Mouse (Mus musculus): Measurements from ENCODE around the gene Ddx23. TPM values are rescaled to one million over a fixed set of nuclear protein-coding genes. Genes with fewer than 3 reads are reported as not detected.

Gene Ddx23
- polyA plus RNA-seq, 1 experiment from 2014 or later, result 19.7 TPM

GRCm38 (mm10) chr15:98629464-98629863 lies 33.2 kb downstream of the Ddx23 start:
- WGBS, result 51% methylated on average over 6 of the region's 6 CpGs
- H3K9ac ChIP-seq (ENCODE audit: low read depth, low read length), result no peak overlapping the region; the same call in 1 of the 2 replicates

GRCm38 (mm10) chr15:98628589-98629254 lies 34.0 kb downstream of the Ddx23 start:
- Histone ChIP-seq H3K27me3 (replicated peaks; ENCODE audit: control insufficient read depth, insufficient read depth, low read length) (peaks cover 4% of the 10 kb centered on the region), H3K4me2 (ENCODE audit: low read length) (peak overlapping the region; percentile 53), H3K27ac (ENCODE audit: low read depth, low read length) (peak overlapping the region; percentile 51), H3K9me3 (ENCODE audit: control insufficient read depth, low read length) (no peaks in the 10 kb centered on the region), H3K36me3 (ENCODE audit: control insufficient read depth, insufficient read depth, low read length) (no peaks in the 10 kb centered on the region), H3K4me3 (ENCODE audit: low read length) (no peak overlapping the region), H3K9ac (ENCODE audit: low read depth, low read length) (peak overlapping the region; percentile 61), H3K4me1 (ENCODE audit: control insufficient read depth, insufficient read depth, low read depth, low read length) (peaks cover 38% of the 10 kb centered on the region)
- ATAC-seq, result peak; percentile 26; the same call in 1 of the 2 replicates
- 5% methylated on average over 20 of the region's 20 CpGs for WGBS

More at GRCm38 (mm10) chr15:98629464-98629863, 33.2 kb downstream of the Ddx23 start:
- Histone ChIP-seq H3K27me3 (replicated peaks; ENCODE audit: control insufficient read depth, insufficient read depth, low read length) (peaks cover 4% of the 10 kb centered on the region), H3K4me3 (ENCODE audit: low read length) (no peak overlapping the region), H3K27ac (ENCODE audit: low read depth, low read length) (no peak overlapping the region; the same call in 1 of the 2 replicates), H3K36me3 (ENCODE audit: control insufficient read depth, insufficient read depth, low read length) (no peaks in the 10 kb centered on the region), H3K9me3 (ENCODE audit: control insufficient read depth, low read length) (no peaks in the 10 kb centered on the region), H3K4me1 (ENCODE audit: control insufficient read depth, insufficient read depth, low read depth, low read length) (peaks cover 38% of the 10 kb centered on the region), H3K4me2 (ENCODE audit: low read length) (no peak overlapping the region)
- ATAC-seq, result no peak

- Histone ChIP-seq H3K27ac (ENCODE audit: low read depth, low read length) (no peak overlapping the region), H3K4me3 (ENCODE audit: low read length) (no peak overlapping the region), H3K36me3 (ENCODE audit: control insufficient read depth, insufficient read depth, low read length) (no peaks in the 10 kb centered on the region), H3K9ac (ENCODE audit: low read depth, low read length) (no peak overlapping the region), H3K9me3 (ENCODE audit: control insufficient read depth, low read length) (no peaks in the 10 kb centered on the region), H3K4me2 (ENCODE audit: low read length) (no peak overlapping the region), H3K4me1 (ENCODE audit: control insufficient read depth, insufficient read depth, low read depth, low read length) (peaks cover 24% of the 10 kb centered on the region), H3K27me3 (replicated peaks; ENCODE audit: control insufficient read depth, insufficient read depth, low read length) (peaks cover 4% of the 10 kb centered on the region)
- WGBS, result 81% methylated on average over 7 of the region's 7 CpGs
- ATAC-seq, result no peak
Observed at GRCm38 (mm10) chr15:98626487-98627212, 36.0 kb downstream of the Ddx23 start.

- Histone ChIP-seq H3K36me3 (ENCODE audit: control insufficient read depth, insufficient read depth, low read length) (no peaks in the 10 kb centered on the region), H3K4me1 (ENCODE audit: control insufficient read depth, insufficient read depth, low read depth, low read length) (peaks cover 18% of the 10 kb centered on the region), H3K27ac (ENCODE audit: low read depth, low read length) (no peak overlapping the region), H3K9ac (ENCODE audit: low read depth, low read length) (no peak overlapping the region), H3K4me3 (ENCODE audit: low read length) (no peak overlapping the region), H3K4me2 (ENCODE audit: low read length) (no peak overlapping the region), H3K9me3 (ENCODE audit: control insufficient read depth, low read length) (no peaks in the 10 kb centered on the region), H3K27me3 (replicated peaks; ENCODE audit: control insufficient read depth, insufficient read depth, low read length) (peaks cover 4% of the 10 kb centered on the region)
- 21% methylated on average over 8 of the region's 8 CpGs for WGBS
- ATAC-seq, result no peak
Observed at GRCm38 (mm10) chr15:98626078-98626477, 36.6 kb downstream of the Ddx23 start.

- Histone ChIP-seq H3K9me3 (ENCODE audit: control insufficient read depth, low read length) (no peaks in the 10 kb centered on the region), H3K4me3 (ENCODE audit: low read length) (no peak overlapping the region), H3K27me3 (replicated peaks; ENCODE audit: control insufficient read depth, insufficient read depth, low read length) (no peaks in the 10 kb centered on the region), H3K36me3 (ENCODE audit: control insufficient read depth, insufficient read depth, low read length) (no peaks in the 10 kb centered on the region), H3K4me2 (ENCODE audit: low read length) (no peak overlapping the region), H3K9ac (ENCODE audit: low read depth, low read length) (no peak overlapping the region), H3K4me1 (ENCODE audit: control insufficient read depth, insufficient read depth, low read depth, low read length) (peaks cover 6% of the 10 kb centered on the region), H3K27ac (ENCODE audit: low read depth, low read length) (no peak overlapping the region)
- no peak for ATAC-seq
- WGBS, result 55% methylated on average over 5 of the region's 5 CpGs
Observed at GRCm38 (mm10) chr15:98623361-98623821, 39.3 kb downstream of the Ddx23 start.

GRCm38 (mm10) chr15:98622721-98623120 lies 40.0 kb downstream of the Ddx23 start:
- no peak overlapping the region for H3K4me2 ChIP-seq (ENCODE audit: low read length)
- H3K36me3 ChIP-seq (ENCODE audit: control insufficient read depth, insufficient read depth, low read length), result no peaks in the 10 kb centered on the region
- H3K27me3 ChIP-seq (replicated peaks; ENCODE audit: control insufficient read depth, insufficient read depth, low read length), result no peaks in the 10 kb centered on the region
- no peak overlapping the region for H3K9ac ChIP-seq (ENCODE audit: low read depth, low read length)
- no peak overlapping the region for H3K4me3 ChIP-seq (ENCODE audit: low read length)
- H3K9me3 ChIP-seq (ENCODE audit: control insufficient read depth, low read length), result no peaks in the 10 kb centered on the region
- H3K4me1 ChIP-seq (ENCODE audit: control insufficient read depth, insufficient read depth, low read depth, low read length), result peaks cover 2% of the 10 kb centered on the region
- no peak for ATAC-seq
- 21% methylated on average over 6 of the region's 6 CpGs for WGBS
- no peak overlapping the region for H3K27ac ChIP-seq (ENCODE audit: low read depth, low read length)

- no peak overlapping the region for H3K4me3 ChIP-seq (ENCODE audit: low read length)
- no peaks in the 10 kb centered on the region for H3K27me3 ChIP-seq (replicated peaks; ENCODE audit: control insufficient read depth, insufficient read depth, low read length)
- no peaks in the 10 kb centered on the region for H3K36me3 ChIP-seq (ENCODE audit: control insufficient read depth, insufficient read depth, low read length)
- no peak overlapping the region for H3K4me2 ChIP-seq (ENCODE audit: low read length)
- peaks cover 2% of the 10 kb centered on the region for H3K4me1 ChIP-seq (ENCODE audit: control insufficient read depth, insufficient read depth, low read depth, low read length)
- peak overlapping the region; percentile 18; the same call in 1 of the 2 replicates for H3K9ac ChIP-seq (ENCODE audit: low read depth, low read length)
- no peak overlapping the region for H3K27ac ChIP-seq (ENCODE audit: low read depth, low read length)
- no peaks in the 10 kb centered on the region for H3K9me3 ChIP-seq (ENCODE audit: control insufficient read depth, low read length)
- 10% methylated on average over 7 of the region's 7 CpGs for WGBS
- ATAC-seq, result no peak
Observed at GRCm38 (mm10) chr15:98622199-98622598, 40.5 kb downstream of the Ddx23 start.

GRCm38 (mm10) chr15:98617176-98617537 lies 45.5 kb downstream of the Ddx23 start:
- Histone ChIP-seq H3K27me3 (replicated peaks; ENCODE audit: control insufficient read depth, insufficient read depth, low read length) (no peaks in the 10 kb centered on the region), H3K9ac (ENCODE audit: low read depth, low read length) (no peak overlapping the region), H3K36me3 (ENCODE audit: control insufficient read depth, insufficient read depth, low read length) (no peaks in the 10 kb centered on the region), H3K4me3 (ENCODE audit: low read length) (no peak overlapping the region), H3K4me1 (ENCODE audit: control insufficient read depth, insufficient read depth, low read depth, low read length) (peaks cover 7% of the 10 kb centered on the region), H3K4me2 (ENCODE audit: low read length) (peak overlapping the region; percentile 17; the same call in 1 of the 2 replicates), H3K27ac (ENCODE audit: low read depth, low read length) (no peak overlapping the region), H3K9me3 (ENCODE audit: control insufficient read depth, low read length) (no peaks in the 10 kb centered on the region)
- WGBS, result under 1% methylated on average over 12 of the region's 12 CpGs
- ATAC-seq, result no peak

Data from hindbrain, embryonic 16.5 days (tissue).